Mouse (Mus musculus) right cerebral cortex, adult 2 months (tissue): Measurements from ENCODE around the gene Tmc1.

Source experiments
- DNase-seq, 2 experiments: peaks; one replicate each; pipeline ENCODE4 v3.0.0; 2021 to 2022; ENCODE audit warnings: low spot score in 2 of 2

Tmc1 gene

DNA sequence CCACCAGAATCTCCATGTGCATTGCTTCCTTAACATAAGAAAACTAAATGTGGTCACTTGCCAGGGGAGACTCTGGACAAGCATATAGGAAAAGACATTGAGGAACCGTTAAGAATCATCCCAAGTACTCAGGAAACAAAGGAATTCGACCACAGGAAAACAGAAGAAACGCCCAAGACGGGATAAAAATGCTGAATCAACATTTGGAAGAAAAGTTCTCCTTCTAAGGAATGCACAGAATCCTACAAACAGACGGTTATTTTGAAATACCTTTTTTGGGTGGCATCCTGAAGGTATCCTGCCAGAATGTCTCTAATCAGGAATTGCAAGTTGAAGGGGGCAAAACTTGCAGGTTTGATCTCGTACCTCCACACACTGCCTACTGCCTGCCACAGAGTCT, at the start of gene Tmc1:
Gene Tmc1, minus strand, starts transcription at position 329 of the 400 bp plus-strand sequence.
- DNase-seq, result no peak

- DNase-seq, result no peak
Measured at GRCm38 (mm10) chr19:21001552-21001951, 47.5 kb upstream of the Tmc1 start.

DNA sequence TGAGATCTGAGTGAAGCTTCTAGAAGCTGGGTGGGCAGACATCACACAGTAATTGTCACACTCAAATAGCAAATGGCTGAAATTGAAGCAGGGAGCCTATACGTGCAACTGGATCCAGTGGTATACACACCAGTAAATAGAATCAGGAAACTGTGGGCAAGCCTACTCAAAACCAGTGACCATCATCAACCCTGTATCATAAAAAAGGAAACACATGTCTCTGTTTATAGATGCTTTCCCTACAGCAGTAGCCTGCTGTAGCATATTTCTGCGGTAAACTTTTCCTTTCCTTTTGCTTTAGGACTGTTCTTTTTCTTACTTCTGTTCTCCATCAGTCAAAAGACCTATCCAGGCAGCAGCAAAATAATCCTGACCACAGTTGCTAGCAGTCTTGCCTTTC, 25.2 kb upstream of the Tmc1 start:
- no peak for DNase-seq

DNA sequence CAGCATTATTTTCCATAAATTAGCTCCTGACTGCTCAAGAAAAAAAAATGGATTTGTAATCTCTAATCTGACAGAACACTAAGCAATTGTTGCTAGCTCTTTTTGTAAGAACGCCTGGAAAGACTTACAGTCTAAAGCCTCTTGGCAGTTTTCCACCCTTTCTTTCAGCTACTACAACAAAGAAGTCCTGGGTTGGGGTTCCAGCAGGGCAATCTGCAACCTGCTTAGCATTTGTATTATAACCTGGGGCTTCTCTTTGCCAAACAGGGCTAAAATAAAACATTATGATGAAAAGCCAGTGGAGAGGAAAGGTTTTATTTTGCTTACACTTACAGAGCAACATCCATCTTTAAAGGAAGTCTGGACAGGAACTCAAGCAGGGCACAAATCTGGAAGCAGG, 24.1 kb upstream of the Tmc1 start:
- DNase-seq, result no peak

DNA sequence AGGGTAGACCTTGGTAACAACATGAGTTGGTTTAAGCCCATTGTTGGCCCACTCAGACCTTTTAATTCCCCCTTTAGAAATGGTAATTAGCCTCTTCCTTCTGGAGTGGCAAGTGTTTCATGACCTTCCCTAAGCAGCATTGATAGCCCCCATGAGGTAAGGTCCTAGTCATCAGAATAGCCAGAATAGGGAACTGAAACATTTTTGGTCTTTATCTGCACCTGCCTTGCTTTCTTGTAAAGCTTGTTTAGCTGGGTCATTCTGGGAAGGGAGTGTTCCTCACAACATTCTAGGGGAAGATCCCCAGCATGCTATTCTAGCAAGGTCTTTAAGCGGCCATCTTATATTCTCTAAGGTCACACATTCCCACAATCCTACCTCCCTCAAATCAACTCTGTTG, 17.9 kb upstream of the Tmc1 start:
- DNase-seq, result no peak

GRCm38 (mm10) chr19:20954815-20955214, 813 bp upstream of the Tmc1 start:
- DNase-seq, result no peak

DNA sequence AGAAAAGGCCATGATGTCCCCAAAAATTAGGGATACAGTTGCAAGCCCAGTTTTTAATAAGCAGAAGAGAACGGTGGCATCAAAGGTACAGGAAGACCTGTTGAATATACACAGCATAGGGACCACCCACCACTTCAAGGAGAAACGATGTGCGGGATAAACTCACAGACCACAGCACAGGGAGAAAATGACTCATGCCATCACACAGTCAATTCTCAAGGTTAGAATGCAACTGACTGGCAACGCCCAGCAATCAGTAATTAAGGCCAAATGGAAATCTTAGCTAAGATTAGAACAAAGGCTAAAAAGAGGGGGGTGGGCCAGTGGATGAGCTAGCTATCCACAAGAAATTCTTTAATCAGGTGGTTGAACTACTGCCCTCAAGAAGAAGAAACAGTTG, 9.6 kb downstream of the Tmc1 start:
- no peak for DNase-seq

GRCm38 (mm10) chr19:20924282-20924681, 29.7 kb downstream of the Tmc1 start:
- DNase-seq, result no peak

- DNase-seq, result no peak
Measured at GRCm38 (mm10) chr19:20923336-20924211, 30.4 kb downstream of the Tmc1 start.

- DNase-seq, result no peak
Measured at GRCm38 (mm10) chr19:20918241-20918640, 35.8 kb downstream of the Tmc1 start.

DNA sequence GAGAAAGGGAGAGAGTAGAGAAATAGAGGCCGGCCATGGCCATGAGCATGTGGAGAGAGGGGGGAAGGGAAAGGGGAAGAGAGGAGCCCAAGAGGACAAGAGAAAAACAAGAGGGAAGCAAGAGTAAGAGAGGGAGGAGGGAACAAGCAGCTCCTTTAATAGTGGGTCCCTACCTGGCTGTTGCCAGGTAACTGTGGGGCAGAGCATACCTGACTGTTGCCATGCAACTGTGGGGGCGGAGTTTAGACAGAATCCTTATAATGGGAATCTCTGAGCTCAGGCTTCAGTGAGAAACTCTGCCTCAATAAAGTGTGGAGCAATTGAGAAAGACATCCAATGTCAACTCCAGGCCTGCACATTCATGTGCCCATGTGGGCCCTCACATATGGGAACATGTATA, 38.9 kb downstream of the Tmc1 start:
- DNase-seq, result no peak

DNA sequence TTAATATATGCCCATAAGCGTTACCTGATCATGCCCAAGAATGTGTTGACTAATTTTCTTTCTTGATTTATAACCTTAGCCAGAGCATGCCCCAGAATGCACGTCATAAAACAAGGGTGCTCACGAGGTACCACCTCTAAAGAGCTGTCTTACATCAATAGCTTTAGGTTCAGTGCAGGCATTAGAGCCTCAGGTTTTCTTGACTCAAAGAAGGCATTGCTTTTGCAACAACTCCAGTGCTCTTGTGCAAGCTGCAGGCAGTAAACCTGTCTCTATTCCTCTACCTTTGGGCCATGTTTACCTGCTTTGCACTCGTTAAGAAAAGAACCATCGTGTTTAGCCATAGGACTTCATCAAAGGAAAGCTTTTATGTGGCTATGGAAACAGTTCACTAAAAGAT, 43.6 kb downstream of the Tmc1 start:
- no peak for DNase-seq

DNA sequence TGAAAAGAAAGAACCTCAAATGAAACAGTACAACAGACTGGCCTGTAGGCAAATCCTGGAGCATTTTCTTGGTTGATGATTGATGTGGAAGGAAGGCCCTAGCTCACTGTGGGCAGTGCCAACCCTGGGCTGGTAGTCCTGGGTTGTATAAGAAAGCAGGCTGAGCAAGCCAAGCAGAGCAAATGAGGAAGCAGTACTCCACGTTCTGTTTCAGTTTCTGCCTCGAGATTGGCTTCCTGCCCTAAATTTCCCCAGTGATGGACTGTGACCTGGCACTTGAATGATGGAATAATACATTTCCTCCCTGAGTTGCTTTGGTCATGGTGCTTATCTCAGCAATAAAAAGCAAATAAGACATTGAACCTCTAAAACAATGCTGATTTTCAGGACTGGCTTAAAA, 72.8 kb downstream of the Tmc1 start:
- DNase-seq, result no peak

DNA sequence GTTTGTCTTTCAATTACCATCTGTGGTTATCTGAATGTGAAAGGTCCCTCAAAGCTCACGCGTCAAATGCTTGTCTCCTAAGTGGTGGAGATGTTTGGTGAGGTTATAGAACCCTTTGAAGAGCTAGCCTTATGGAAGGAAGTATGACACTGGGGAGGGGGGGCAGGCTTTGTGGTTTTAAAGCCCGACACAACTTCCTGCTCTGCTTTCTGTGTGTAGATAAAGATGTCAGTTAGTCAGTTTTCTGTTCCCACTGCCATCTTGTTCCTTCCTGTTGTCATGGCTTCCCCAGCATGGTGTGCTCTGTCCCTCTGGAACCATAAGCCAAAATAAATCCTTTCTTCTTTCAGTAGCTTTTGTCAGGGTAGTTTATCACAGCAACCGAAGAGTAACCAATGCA, 78.1 kb downstream of the Tmc1 start:
- DNase-seq, result no peak

DNA sequence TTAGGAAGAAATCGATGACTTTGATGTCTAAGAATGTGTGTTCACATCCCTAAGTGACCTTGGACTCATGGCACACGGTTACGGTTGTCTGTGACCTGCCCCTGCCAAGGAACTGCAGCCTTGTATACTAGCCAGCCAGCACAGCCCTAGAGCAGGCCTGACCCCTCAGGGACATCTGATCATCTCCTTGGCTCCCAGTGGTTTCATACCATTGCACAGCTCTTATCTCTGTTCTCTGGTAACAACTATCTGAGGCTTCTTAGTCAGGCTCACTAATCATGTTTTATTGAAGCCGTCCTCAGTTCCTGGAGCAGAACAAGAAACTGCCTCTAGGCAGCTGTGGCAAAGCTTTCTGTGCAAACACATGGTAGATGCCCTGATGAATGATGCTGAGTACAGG, 92.2 kb downstream of the Tmc1 start:
- no peak for DNase-seq

- DNase-seq, result no peak
Measured at GRCm38 (mm10) chr19:20860270-20860669, 93.7 kb downstream of the Tmc1 start.

DNA sequence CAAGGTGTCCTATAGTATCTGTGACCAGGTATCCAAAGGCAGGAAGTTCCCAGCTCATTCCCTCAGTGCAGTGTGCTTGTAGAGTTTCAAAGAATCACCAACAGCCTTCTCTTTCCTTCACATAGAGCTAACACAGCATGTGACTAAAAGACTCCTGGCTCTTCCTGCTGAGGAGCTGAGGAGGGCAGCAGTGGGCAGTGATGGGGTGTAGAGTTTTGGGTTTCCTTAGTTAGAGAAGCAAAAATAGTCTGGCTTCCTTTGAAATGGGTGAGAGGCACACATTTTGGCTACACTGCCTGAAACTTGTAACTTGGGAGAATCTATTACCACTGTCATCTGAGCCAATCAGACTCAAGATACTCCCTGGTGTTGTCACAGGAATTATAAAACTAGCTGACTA, 96.2 kb downstream of the Tmc1 start:
- no peak for DNase-seq

- DNase-seq, result no peak
Measured at GRCm38 (mm10) chr19:20848906-20849305, 105.1 kb downstream of the Tmc1 start.

- no peak for DNase-seq
Measured at GRCm38 (mm10) chr19:20847476-20848073, 106.4 kb downstream of the Tmc1 start.

GRCm38 (mm10) chr19:20837422-20837821, 116.6 kb downstream of the Tmc1 start:
- DNase-seq, result no peak

DNA sequence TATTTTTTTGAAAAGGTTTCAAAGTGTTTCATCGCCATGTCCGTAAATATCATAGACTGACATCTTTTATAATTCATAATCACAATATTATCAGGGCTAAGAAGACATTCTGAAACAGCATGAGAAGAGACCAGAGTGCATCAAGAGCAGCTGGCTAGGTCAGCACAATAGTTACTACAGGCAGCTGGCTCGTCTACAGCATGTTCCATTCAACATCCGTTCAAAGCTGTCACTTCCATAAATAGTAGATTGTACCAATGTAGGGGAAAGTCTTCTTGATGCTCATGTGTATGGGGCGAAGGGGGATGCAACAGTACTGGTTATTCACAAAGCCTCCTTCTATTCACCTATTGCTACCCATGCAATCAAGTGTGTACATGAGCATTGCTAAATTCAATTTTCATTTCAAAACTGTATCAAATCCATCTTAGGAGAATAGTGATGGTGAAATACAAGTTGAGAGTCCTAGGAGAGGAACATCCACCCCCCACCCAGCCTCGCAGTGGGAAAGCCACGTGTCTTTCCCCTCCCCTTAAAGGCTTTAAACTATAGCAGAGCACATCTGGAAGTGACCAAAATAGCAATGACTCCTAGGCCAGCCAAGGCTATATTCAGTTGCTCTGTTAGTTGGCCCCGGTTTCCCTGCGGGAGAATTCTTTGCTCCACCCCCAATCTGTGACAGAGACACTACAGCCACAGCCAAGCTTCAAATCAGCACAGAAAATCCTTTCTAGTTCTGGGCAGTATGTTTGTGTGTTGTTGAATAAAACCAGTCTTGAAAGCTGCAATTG, 117.8 kb downstream of the Tmc1 start:
- no peak for DNase-seq

DNA sequence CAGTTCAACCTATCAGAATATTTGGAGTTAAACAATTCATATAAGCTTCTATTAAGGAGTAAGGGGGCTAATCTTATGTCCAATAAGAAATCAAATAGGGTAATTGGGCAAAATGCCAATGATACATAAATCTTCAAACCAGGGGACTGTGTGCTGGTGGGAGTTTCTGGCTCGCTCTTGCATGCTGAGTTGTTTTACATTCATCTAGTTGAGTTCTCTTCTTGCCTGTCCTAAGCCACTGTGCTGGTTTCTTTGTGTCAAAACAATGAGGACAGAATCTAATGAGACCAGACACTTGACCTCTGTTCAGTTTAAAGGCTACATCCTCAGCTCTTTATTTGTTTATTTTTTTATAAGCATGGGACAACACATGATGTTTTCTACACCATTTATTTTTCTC, 119.1 kb downstream of the Tmc1 start:
- no peak for DNase-seq

DNA sequence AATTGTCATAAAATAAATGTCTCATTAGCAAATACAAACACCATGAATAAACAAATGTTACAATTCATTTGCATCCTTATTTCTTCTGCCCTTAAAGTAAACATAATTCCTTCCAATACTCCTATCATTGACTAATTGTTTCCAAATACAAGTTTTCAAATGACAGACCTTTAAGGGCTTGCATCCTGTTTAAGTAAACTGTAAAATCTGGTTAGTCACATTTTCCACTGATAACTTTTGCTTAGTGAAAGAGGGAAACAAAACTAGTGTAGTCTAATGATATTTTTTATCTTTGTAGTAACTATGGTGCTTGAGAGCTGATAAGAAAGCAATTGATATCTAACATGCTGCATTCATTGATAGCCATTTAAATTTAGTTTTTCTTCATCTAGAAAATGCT, 154.5 kb downstream of the Tmc1 start:
- DNase-seq, result no peak
